Mouse (Mus musculus) heart, adult 2 months (tissue): Measurements from ENCODE around the gene Igdcc3.

Experiments used
- CTCF ChIP-seq: fragments of 200-600 bp; IDR thresholded peaks from 2 replicates; pipeline ENCODE4 v1.8.1; 2022; ENCODE audit warnings: antibody characterized with exemption, mild to moderate bottlenecking, moderate library complexity
- EP300 ChIP-seq: fragments of 200-500 bp; IDR thresholded peaks from 2 replicates; pipeline ENCODE4 v1.6.1; 2011; ENCODE audit warnings: low read depth, low read length, control low read depth; ENCODE audit not compliant: insufficient read depth
- POLR2A ChIP-seq: fragments of 200-500 bp; IDR thresholded peaks from 2 replicates; pipeline ENCODE4 v1.6.1; 2011; ENCODE audit warnings: mild to moderate bottlenecking, low read depth, low read length, control low read depth; ENCODE audit not compliant: insufficient read depth

- no peak for TF ChIP-seq POLR2A
- no peak for TF ChIP-seq EP300
- TF ChIP-seq CTCF: no peak
Observed at GRCm38 (mm10) chr9:65177497-65177896, 36.5 kb downstream of the Igdcc3 start.
